Mouse (Mus musculus) frontal cortex, postnatal 14 days (tissue): ENCODE measurements around the gene Adora1.
A peak's percentile ranks its signal among the peaks of the same experiment; 100 is the strongest.
"Not testable (repeated sequence)": the region's sequence is repeated elsewhere in the genome, so short reads cannot be mapped to it uniquely, and the experiment has no call there.

Experiments used
- DNase-seq, 2 experiments: peaks; one replicate each; pipeline ENCODE4 v3.0.0; 2022; ENCODE audit warnings: low spot score in 2 of 2

Adora1 gene

GRCm38 (mm10) chr1:134235391-134235921 is at the start of gene Adora1:
TSS of gene Adora1 (minus strand) at chr1:134235431.
- no peak for DNase-seq

GRCm38 (mm10) chr1:134283108-134283507 is 47.9 kb upstream of the Adora1 start:
- no peak for DNase-seq

GRCm38 (mm10) chr1:134282342-134282741 is 47.1 kb upstream of the Adora1 start:
- DNase-seq, result no peak

- no peak for DNase-seq
These were observed 46.3 kb upstream of the Adora1 start for GRCm38 (mm10) chr1:134281563-134281962.

GRCm38 (mm10) chr1:134280174-134280573 is 44.9 kb upstream of the Adora1 start:
- DNase-seq, result no peak

- DNase-seq, result no peak
These were observed 41.6 kb upstream of the Adora1 start for GRCm38 (mm10) chr1:134276823-134277222.

GRCm38 (mm10) chr1:134275616-134276464 is 40.6 kb upstream of the Adora1 start:
- no peak for DNase-seq

GRCm38 (mm10) chr1:134274483-134274920 is 39.3 kb upstream of the Adora1 start:
- no peak for DNase-seq

GRCm38 (mm10) chr1:134273493-134274395 is 38.5 kb upstream of the Adora1 start:
- peak in 1 of 2 experiments; percentile 17 for DNase-seq

- no peak for DNase-seq
These were observed 37.6 kb upstream of the Adora1 start for GRCm38 (mm10) chr1:134272754-134273250.

GRCm38 (mm10) chr1:134270026-134270425 is 34.8 kb upstream of the Adora1 start:
- no peak for DNase-seq

GRCm38 (mm10) chr1:134265797-134266196 is 30.6 kb upstream of the Adora1 start:
- no peak for DNase-seq

- DNase-seq, result no peak
These were observed 29.1 kb upstream of the Adora1 start for GRCm38 (mm10) chr1:134264341-134264740.

GRCm38 (mm10) chr1:134249681-134250080 is 14.4 kb upstream of the Adora1 start:
- DNase-seq, result not testable (repeated sequence)

GRCm38 (mm10) chr1:134246590-134246989 is 11.4 kb upstream of the Adora1 start:
- DNase-seq, result no peak

GRCm38 (mm10) chr1:134245004-134245717 is 9.9 kb upstream of the Adora1 start:
- DNase-seq, result no peak

GRCm38 (mm10) chr1:134243948-134244914 is 9.0 kb upstream of the Adora1 start:
- DNase-seq, result peak; percentile 78 to 91

GRCm38 (mm10) chr1:134243505-134243904 is 8.3 kb upstream of the Adora1 start:
- DNase-seq, result no peak

GRCm38 (mm10) chr1:134242286-134242685 is 7.1 kb upstream of the Adora1 start:
- no peak for DNase-seq

- DNase-seq, result no peak
These were observed 6.1 kb upstream of the Adora1 start for GRCm38 (mm10) chr1:134241298-134241697.
